9 mouse cellular contexts compared by ENCODE assay signal in the genomic region with DNA sequence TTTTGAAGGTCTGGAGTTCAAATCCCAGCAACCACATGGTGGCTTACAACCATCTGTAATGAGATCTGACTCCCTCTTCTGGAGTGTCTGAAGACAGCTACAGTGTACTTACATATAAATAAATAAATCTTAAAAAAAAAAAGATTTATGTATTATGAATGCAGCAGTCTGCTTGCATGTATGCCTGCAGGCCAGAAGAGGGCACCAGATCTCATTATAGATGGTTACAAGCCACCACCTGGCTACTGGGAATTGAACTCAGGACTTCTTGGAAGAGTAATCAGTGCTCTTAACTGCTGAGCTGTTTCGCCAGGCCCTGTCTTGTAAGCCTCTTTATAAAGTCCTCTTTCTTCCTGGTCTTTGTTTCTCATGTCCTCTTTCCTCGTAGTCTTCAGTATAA. TPM values are rescaled to one million over a fixed set of nuclear protein-coding genes. Genes with fewer than 3 reads are reported as not detected.
"Had no signal": no experiment of that assay in that cellular context is flagged by ENCODE, and none has a peak within 500 bp of the region (broad histone marks: within the 10 kb centered on the region; RNA-seq: fewer than 3 reads in every experiment).

No protein-coding gene starts in this region.

RNA-seq across cellular contexts. Expression of gene Rbp7, which starts 5.7 kb away (rescaled TPM):
- total RNA-seq: layer of hippocampus, postnatal 36 days; megakaryocyte-erythroid progenitor cell, adult 5-6 weeks had no signal
- polyA plus RNA-seq: limb, embryonic 12.5 days; liver, embryonic 15.5 days; midbrain, embryonic 12.5 days; neural tube, embryonic 14.5 days; spleen, adult 2 months had no signal

RNA-seq across cellular contexts. Expression of gene Tmem274, which starts 16.7 kb away (rescaled TPM):
- total RNA-seq: layer of hippocampus, postnatal 36 days; left cerebral cortex, postnatal 36 days; megakaryocyte-erythroid progenitor cell, adult 5-6 weeks had no signal
- polyA plus RNA-seq: liver, embryonic 15.5 days; midbrain, embryonic 16.5 days; neural tube, embryonic 14.5 days; spleen, adult 2 months had no signal
